Mouse (Mus musculus): ENCODE results near the gene Meox1.

Gene Meox1

DNA sequence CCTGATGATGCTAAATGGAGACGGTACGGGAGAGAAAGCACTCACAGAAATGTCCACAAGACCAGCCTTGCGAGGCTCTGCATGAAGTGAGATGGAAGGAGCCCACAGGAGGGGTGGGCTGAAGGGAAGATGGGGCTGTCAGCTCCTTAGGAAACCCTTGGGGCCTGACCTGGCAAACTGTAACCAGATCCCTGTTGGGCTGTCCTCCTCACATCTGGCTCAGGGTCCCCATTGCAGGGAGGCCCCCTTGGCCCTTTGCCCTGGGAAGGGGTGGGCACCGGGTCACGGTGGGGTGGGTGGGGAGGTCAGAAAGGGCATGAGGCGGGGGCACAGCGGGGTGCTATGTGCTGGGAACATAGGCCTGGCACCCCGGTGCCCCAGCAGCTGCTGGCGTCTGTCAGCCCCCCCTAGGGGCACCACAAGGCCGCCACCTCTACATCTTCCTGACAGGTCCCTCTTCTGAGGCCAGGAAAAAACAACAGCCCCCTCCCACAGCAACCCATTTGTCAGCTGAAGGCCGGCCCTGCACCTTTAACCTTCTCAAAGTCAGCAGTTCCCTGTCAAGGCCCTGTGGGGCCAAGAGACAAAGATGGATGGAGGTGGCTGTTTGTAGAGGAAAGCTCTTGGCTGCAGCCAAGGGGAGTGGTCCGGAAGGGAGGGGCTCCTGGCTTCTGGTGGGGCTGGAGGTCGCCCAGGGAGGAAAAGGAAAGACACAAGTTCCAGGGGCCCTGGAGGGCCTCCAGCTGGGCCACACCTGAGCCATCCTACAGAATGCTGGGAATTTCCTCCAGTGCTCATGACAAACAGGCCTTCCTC, 2.6 kb upstream of the Meox1 start:
- DNase-seq (ENCODE audit: low read depth) = no peak

GRCm38 (mm10) chr11:101893560-101893959, 614 bp downstream of the Meox1 start:
- no peak for DNase-seq (ENCODE audit: low read depth)

GRCm38 (mm10) chr11:101891451-101891850, 2.7 kb downstream of the Meox1 start:
- DNase-seq (ENCODE audit: low read depth) = no peak

DNA sequence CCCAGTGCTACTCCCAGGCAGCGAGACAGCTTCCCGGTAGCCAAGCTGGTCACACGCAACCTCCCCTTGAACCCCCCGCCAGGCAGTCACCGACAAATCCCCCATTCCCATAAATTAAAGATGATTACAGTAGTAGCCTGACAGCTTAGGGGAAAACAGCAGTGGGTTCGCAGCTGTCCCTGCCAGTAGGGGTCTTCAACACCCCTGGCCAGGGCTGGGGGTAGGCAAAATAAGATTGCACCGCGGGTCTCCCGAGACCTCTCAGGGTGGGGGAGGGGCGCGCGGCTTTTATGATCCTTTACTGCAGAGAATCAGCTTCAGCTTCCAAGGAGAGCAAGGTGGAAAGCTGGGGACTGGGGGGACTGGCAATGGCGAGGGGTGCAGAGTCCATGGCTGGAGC, 4.4 kb downstream of the Meox1 start:
- DNase-seq (ENCODE audit: low read depth) = no peak

- DNase-seq (ENCODE audit: low read depth) = no peak
Measured at GRCm38 (mm10) chr11:101888820-101889219, 5.4 kb downstream of the Meox1 start.

- no peak for DNase-seq (ENCODE audit: low read depth)
Measured at GRCm38 (mm10) chr11:101886436-101886835, 7.7 kb downstream of the Meox1 start.

DNA sequence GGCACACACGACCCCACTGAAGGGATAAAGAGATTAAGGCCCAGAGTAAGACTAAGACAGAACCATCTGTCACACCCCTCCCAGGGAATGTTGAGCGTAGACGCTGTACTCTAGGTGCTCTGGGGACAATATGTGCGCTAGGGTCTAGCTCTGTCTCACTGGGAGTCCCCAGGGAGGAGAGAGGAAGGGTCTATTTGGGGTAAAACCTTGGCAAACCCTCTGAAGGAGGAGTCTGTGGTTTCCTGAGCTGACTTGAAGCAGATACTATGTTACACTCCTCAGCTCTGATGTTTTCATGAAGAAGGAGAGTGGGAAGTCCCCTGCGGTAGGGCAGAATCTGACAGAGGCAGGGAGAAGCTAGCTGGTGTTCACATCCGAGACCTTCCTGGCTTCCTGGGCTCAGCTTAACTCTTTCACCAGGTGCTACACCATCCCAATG, 8.3 kb downstream of the Meox1 start:
- no peak for DNase-seq (ENCODE audit: low read depth)

DNA sequence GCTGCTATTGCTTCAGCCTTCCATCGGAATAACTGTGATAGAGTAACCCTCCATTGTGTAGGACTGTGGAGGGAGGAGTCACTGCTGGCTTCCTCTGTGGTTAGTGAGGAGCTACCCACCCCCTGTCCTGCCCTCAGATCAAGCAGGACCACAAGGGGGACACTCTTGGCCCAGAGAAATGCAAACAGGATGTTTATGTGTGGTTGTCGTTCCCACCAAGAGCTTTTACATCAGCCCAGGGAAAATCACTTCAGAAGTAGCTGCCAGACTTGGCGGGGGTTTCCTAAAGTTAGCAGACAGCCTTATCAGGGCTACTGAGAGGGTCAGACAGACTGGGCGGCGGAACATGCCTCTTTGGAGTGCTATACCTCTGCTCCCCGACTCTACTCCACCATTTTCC, 8.9 kb downstream of the Meox1 start:
- no peak for DNase-seq (ENCODE audit: low read depth)

DNA sequence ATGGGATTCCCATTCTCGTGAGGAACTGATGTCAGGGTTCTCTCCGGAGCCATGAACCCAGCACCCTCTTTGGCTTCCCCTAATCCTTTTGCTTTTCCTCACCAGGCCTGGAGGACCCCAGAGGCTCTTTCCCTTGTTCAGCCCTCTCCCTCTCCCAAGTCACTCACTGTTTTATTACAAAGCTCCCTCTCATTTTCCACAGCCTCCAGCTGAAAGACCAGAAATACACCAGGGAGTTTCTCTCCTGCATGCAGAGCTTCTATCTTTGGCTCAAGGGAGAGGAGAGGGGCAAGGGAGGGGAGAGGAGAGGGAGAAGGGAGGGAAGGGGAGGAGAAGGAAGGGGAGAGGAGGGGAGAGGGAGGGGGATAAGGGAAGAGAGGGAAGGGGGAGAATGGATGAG, 10.3 kb downstream of the Meox1 start:
- no peak for DNase-seq (ENCODE audit: low read depth)

- no peak for DNase-seq (ENCODE audit: low read depth)
Measured at GRCm38 (mm10) chr11:101882500-101883290, 11.5 kb downstream of the Meox1 start.

DNA sequence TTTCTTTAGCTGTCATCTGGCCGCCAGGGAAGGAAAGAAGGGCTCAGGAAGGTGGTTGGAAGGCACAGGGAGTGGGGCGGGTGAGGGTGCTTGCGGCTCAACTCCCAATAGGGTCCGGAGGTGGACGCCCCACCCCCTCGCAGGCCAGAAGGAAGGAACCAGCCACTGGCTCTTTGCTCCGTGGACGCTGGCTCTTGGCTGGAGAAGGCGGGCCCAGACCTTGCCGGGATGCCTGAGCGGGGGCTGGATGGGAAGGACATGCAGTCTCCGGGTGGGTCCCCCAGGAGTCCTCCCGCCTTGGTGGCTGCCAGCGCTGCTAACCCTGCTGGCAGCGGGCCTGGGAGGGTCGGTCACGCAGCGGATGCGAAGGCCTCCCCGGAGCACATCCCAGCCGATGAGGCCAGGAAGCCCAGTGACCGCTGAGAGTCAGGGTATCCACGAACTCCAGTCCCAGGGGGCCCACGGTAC, 12.5 kb downstream of the Meox1 start:
- no peak for DNase-seq (ENCODE audit: low read depth)

DNA sequence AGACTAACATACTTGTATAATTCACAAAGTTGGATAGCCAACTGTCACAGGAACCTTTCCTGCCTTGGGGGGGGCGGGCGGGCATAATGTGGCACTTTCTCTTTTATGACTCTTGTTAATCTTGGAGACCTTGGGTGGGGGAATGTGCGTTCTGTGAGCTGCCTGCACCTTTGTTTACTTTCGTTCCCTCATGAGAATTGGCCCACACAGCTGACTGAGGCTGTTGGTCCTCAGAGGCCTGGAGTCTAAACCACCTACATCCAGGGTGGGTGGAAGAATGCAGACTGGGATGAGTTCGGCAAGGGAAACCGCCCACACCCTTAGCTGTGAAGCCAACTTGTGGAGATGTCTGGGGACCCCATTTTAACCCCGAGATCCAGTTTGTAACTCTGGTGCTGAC, 13.0 kb downstream of the Meox1 start:
- DNase-seq (ENCODE audit: low read depth) = no peak

DNA sequence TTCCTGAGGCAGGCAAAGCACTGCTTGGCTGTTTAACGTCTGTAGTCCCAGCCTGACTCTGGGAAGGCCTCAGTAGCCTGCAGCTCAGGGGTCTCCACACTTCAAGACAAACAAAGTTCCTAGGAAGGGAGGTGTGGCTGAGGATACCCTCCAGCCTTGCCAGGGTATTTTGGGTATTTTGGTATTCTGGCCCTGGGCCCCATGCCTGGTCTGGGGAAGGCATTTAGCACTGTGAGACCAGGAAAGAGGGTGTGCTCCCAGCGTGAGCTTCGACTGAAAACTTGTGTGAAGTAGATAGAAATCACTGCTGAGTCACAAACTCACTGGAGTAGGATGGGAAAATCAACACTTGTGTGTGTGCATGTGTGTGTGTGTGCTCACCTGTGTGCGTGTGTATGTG, 14.5 kb downstream of the Meox1 start:
- DNase-seq (ENCODE audit: low read depth) = no peak

GRCm38 (mm10) chr11:101878696-101879095, 15.5 kb downstream of the Meox1 start:
- no peak for DNase-seq (ENCODE audit: low read depth)

DNA sequence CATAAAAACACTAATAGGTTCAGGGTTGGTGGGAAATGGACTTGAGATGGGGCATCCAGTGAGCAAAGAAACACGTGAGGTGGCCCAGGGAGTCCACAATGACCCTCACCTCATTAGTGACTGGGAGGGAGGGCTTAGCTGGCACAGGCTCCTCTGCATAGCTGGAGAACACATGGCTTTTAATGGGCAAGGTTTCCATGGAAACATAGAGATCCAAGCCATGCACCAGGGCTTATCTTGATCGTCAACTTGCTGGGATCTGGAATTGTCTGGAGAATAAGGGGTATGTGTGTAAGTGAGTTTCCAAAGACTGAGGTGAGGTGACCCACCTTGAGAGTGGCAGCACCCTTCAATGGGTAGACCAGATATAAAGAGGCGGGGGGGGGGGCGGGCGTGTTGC, 19.2 kb downstream of the Meox1 start:
- DNase-seq (ENCODE audit: low read depth) = no peak

GRCm38 (mm10) chr11:101873909-101874308, 20.3 kb downstream of the Meox1 start:
- no peak for DNase-seq (ENCODE audit: low read depth)

DNA sequence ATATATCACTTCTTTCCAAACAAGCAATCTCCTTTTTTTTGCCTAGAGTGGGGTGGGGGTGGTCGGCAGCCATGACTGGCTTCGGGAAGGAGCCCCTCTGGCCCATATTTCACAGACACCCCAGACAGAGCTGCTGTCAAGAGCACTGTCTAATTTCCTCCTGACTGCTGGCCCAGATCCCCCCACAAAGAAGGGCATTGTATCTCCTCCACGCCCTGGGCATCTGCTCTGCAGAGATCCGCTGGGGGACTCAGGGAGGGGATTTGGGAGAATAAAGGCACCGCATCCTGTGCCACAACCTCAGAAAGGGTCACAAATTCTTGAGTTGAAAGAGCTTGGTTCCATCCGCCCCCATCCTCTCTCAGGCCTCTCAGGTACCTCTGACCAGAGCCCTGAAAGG, 22.7 kb downstream of the Meox1 start:
- DNase-seq (ENCODE audit: low read depth) = no peak

DNA sequence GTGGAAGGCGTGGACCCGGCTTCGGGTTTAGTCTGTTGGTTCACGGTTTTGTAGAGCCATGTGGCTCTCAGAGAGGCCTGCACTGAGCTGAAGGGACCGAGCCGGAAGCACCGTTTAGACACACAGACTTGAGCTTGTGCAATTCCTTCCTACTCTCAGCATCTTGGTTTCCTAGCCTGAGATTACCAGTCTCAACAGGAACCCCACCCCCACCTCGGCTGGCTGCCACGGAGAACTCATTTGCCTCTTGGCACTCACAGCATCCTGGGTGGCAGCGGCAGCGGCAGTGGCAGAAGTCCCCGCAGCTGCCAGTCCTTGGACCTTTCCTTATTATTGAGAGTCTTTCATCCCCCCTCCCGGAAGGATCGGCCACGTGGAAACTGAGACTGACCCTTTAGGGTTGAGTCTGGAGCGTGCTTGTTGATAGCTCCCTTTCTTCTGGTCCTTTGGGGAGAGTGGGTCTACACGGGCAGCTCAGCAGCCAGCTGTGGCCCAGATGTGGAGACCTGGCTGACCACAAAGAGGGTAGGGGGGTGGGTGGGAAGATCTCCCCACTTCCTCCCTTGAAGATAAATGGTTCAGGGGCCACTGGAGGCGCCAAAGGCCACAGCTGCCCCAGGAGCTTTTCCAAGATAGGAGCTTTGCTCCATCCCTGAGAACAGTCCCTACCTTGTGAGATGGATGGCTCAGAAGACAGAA, 24.0 kb downstream of the Meox1 start:
- no peak for DNase-seq (ENCODE audit: low read depth)

GRCm38 (mm10) chr11:101867513-101868052, 26.6 kb downstream of the Meox1 start:
- no peak for DNase-seq (ENCODE audit: low read depth)

GRCm38 (mm10) chr11:101858742-101859141, 35.4 kb downstream of the Meox1 start:
- no peak for DNase-seq (ENCODE audit: low read depth)

DNA sequence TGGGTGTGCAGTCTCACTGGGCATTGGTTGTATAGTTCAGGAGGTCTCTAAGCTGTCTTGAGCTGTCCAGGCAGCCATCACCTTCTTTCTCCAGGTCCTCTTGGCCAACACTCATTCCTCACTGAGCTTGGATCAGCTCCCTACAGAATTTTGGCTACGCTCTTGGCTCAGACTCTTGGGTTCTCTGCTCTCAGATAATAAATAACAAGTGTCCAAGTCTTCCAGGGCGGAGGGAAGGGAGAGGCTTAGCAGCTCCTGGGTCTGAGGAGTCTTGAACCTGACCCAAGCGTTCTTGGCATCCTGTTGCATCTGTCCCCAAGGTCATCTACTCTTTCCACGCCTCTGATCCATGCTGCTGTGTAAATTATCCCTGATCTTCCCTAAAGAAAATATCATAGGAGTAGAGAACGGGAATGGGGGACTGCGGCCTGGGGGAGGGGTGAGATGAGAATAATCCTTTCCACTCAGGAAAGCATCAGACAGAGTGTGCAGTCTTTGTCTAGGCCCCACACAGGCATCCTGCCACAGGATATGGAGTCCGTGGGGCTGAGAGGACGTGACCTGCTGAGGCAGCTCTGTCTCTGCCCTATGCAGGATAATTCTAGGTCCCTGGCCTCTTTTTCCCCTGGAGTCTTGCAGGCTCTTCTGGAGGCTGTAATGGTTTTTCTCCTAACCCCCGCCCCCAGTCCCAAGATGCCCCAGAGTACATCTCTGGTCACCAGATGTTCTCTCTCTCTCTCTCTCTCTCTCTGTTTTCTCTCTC, 38.0 kb downstream of the Meox1 start:
- DNase-seq (ENCODE audit: low read depth) = no peak

DNA sequence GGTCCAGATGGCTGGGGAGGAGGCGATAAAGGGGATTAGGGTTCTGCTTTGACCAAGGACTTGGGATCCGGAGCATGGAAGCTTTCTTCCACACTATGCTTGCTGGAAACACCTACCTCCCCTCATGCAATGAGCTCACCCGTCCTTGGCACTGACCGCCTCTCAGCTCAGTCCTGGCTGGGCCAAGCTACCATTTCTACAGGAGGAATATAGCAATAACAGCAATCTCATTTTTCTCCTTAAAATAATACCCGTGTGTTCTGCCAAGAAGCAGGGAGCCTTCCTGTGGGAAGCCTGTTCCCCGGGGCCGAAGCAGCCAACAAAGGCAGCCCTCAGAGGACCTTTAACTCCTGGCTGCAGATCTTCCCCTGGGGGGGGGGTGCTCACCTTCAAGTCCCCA, 43.1 kb downstream of the Meox1 start:
- no peak for DNase-seq (ENCODE audit: low read depth)
